Mouse (Mus musculus) MEL (cell line): ENCODE measurements around the gene Prickle2. TPM values are rescaled to one million over a fixed set of nuclear protein-coding genes. Genes with fewer than 3 reads are reported as not detected.

Source experiments
- DNase-seq: peaks from one replicate; pipeline ENCODE4 v3.0.0; 2011; ENCODE audit warnings: low read depth, low spot score
- H3K27ac ChIP-seq: 2 replicates; pipeline ENCODE4 v1.5.1; 2012; ENCODE audit warnings: low read depth, mild to moderate bottlenecking, control low read depth, low read length, moderate library complexity; ENCODE audit not compliant: control insufficient read depth
- H3K27me3 ChIP-seq, 2 experiments: fragments of 150-350 bp in 1 of 2; sonication (generic) in 1 of 2; 2 replicates each; pipeline ENCODE4 v1.6.1; 2012; ENCODE audit warnings: low read length in 2 of 2, mild to moderate bottlenecking in 2 of 2, improper control_type of control experiment in 1 of 2, moderate library complexity in 1 of 2; ENCODE audit not compliant: insufficient read depth in 2 of 2, control insufficient read depth in 1 of 2
- H3K36me3 ChIP-seq, 2 experiments: 2 replicates each; pipeline ENCODE4 v1.6.1; 2012 to 2014; ENCODE audit warnings: low read length in 2 of 2, improper control_type of control experiment in 1 of 2, inconsistent platforms in 1 of 2, mild to moderate bottlenecking in 1 of 2; ENCODE audit not compliant: insufficient read depth in 2 of 2, control insufficient read depth in 1 of 2
- H3K4me1 ChIP-seq, 2 experiments: fragments of 150-350 bp in 1 of 2; sonication (generic) in 1 of 2; 2 replicates each; pipeline ENCODE4 v1.6.1; 2012; ENCODE audit warnings: low read length in 2 of 2, improper control_type of control experiment in 1 of 2, mild to moderate bottlenecking in 1 of 2; ENCODE audit not compliant: insufficient read depth in 2 of 2, control insufficient read depth in 1 of 2
- H3K4me3 ChIP-seq, 2 experiments: fragments of 150-350 bp in 1 of 2; sonication (generic) in 1 of 2; 2 replicates each; pipeline ENCODE4 v1.5.1; 2012; ENCODE audit warnings: low read depth in 2 of 2, low read length in 2 of 2, mild to moderate bottlenecking in 2 of 2, moderate library complexity in 2 of 2, control low read depth in 1 of 2, improper control_type of control experiment in 1 of 2; ENCODE audit not compliant: control insufficient read depth in 1 of 2, insufficient read depth in 1 of 2
- H3K79me2 ChIP-seq: 2 replicates; pipeline ENCODE4 v1.6.1; 2012; ENCODE audit warnings: mild to moderate bottlenecking, low read length, moderate library complexity; ENCODE audit not compliant: control insufficient read depth, poor library complexity, insufficient read depth
- H3K9ac ChIP-seq: 2 replicates; pipeline ENCODE4 v1.6.1; 2012; ENCODE audit warnings: low read depth, mild to moderate bottlenecking, control low read depth, low read length, moderate library complexity; ENCODE audit not compliant: control insufficient read depth, poor library complexity, severe bottlenecking
- H3K9me3 ChIP-seq: fragments of 150-350 bp; sonication (generic); replicated peaks from 2 replicates; pipeline ENCODE4 v1.6.1; 2012; ENCODE audit warnings: mild to moderate bottlenecking, low read length, improper control_type of control experiment, moderate library complexity; ENCODE audit not compliant: insufficient read depth
- BHLHE40 ChIP-seq: IDR thresholded peaks from 2 replicates; pipeline ENCODE4 v1.6.1; 2012; ENCODE audit warnings: low read depth, mild to moderate bottlenecking, inconsistent platforms, low read length, improper control_type of control experiment, borderline replicate concordance
- CHD1 ChIP-seq: IDR thresholded peaks from 2 replicates; pipeline ENCODE4 v1.6.1; 2012; ENCODE audit warnings: low read depth, mild to moderate bottlenecking, inconsistent platforms, low read length, improper control_type of control experiment
- CTCF ChIP-seq, 3 experiments: IDR thresholded peaks in 2 of 3; conservative IDR thresholded peaks in 1 of 3; 2 replicates each; pipeline ENCODE4 v1.5.1; 2011 to 2012; ENCODE audit warnings: low read length in 3 of 3, low read depth in 2 of 3, mild to moderate bottlenecking in 2 of 3, improper control_type of control experiment in 1 of 3, inconsistent platforms in 1 of 3, mixed read lengths in 1 of 3, moderate library complexity in 1 of 3; ENCODE audit not compliant: control insufficient read depth in 1 of 3, insufficient read depth in 1 of 3, poor library complexity in 1 of 3, severe bottlenecking in 1 of 3
- EP300 ChIP-seq, 2 experiments: IDR thresholded peaks; 2 replicates each; pipeline ENCODE4 v1.6.1; 2011; ENCODE audit warnings: improper control_type of control experiment in 2 of 2, low read length in 2 of 2, low read depth in 1 of 2, mild to moderate bottlenecking in 1 of 2
- GABPA ChIP-seq: IDR thresholded peaks from 2 replicates; pipeline ENCODE4 v1.6.1; 2012; ENCODE audit warnings: low read depth, mild to moderate bottlenecking, inconsistent platforms, low read length, improper control_type of control experiment, moderate library complexity
- HCFC1 ChIP-seq: IDR thresholded peaks from 2 replicates; pipeline ENCODE4 v1.6.1; 2012; ENCODE audit warnings: low read depth, mild to moderate bottlenecking, inconsistent platforms, low read length, improper control_type of control experiment, moderate library complexity
- MAFK ChIP-seq: IDR thresholded peaks from 2 replicates; pipeline ENCODE4 v1.6.1; 2011; ENCODE audit warnings: low read depth, mild to moderate bottlenecking, low read length, improper control_type of control experiment, borderline replicate concordance
- MAX ChIP-seq: IDR thresholded peaks from 2 replicates; pipeline ENCODE4 v1.6.1; 2011; ENCODE audit warnings: low read length, improper control_type of control experiment
- MAZ ChIP-seq: IDR thresholded peaks from 2 replicates; pipeline ENCODE4 v1.6.1; 2012; ENCODE audit warnings: low read depth, mild to moderate bottlenecking, inconsistent platforms, low read length, improper control_type of control experiment
- MEF2A ChIP-seq: IDR thresholded peaks from 2 replicates; pipeline ENCODE4 v1.6.1; 2014; ENCODE audit warnings: low read depth, mild to moderate bottlenecking, inconsistent platforms, low read length, improper control_type of control experiment; ENCODE audit not compliant: poor library complexity, insufficient replicate concordance, severe bottlenecking; ENCODE audit errors: extremely low read depth
- NRF1 ChIP-seq: IDR thresholded peaks from 2 replicates; pipeline ENCODE4 v1.6.1; 2014; ENCODE audit warnings: low read depth, mild to moderate bottlenecking, inconsistent platforms, low read length, improper control_type of control experiment, moderate library complexity; ENCODE audit not compliant: poor library complexity, insufficient read depth, severe bottlenecking
- POLR2A ChIP-seq, 2 experiments: IDR thresholded peaks; 2 replicates each; pipeline ENCODE4 v1.6.1; 2011 to 2012; ENCODE audit warnings: low read length in 2 of 2, mild to moderate bottlenecking in 2 of 2, control low read depth in 1 of 2, improper control_type of control experiment in 1 of 2, low read depth in 1 of 2, moderate library complexity in 1 of 2; ENCODE audit not compliant: control insufficient read depth in 1 of 2, insufficient read depth in 1 of 2, poor library complexity in 1 of 2
- POLR2AphosphoS2 ChIP-seq: IDR thresholded peaks from 2 replicates; pipeline ENCODE4 v1.6.1; 2011; ENCODE audit warnings: low read length, improper control_type of control experiment
- RAD21 ChIP-seq: IDR thresholded peaks from 2 replicates; pipeline ENCODE4 v1.6.1; 2011; ENCODE audit warnings: mild to moderate bottlenecking, low read depth, low read length, improper control_type of control experiment
- SMC3 ChIP-seq: IDR thresholded peaks from 2 replicates; pipeline ENCODE4 v1.6.1; 2011; ENCODE audit warnings: low read depth, low read length, improper control_type of control experiment
- TBP ChIP-seq: IDR thresholded peaks from 2 replicates; pipeline ENCODE4 v1.8.0; 2011; ENCODE audit warnings: low read depth, low read length, improper control_type of control experiment
- USF1 ChIP-seq: IDR thresholded peaks from 2 replicates; pipeline ENCODE4 v1.6.1; 2014; ENCODE audit warnings: low read depth, mild to moderate bottlenecking, inconsistent platforms, low read length, improper control_type of control experiment, moderate library complexity
- ZC3H11A ChIP-seq: IDR thresholded peaks from 2 replicates; pipeline ENCODE4 v1.6.1; 2012; ENCODE audit warnings: low read depth, mild to moderate bottlenecking, inconsistent platforms, low read length, improper control_type of control experiment
- ZMIZ1 ChIP-seq: IDR thresholded peaks from 2 replicates; pipeline ENCODE4 v1.6.1; 2012; ENCODE audit warnings: low read depth, mild to moderate bottlenecking, inconsistent platforms, low read length, improper control_type of control experiment, moderate library complexity
- ZNF384 ChIP-seq: IDR thresholded peaks from 2 replicates; pipeline ENCODE4 v1.6.1; 2012; ENCODE audit warnings: low read depth, mild to moderate bottlenecking, inconsistent platforms, low read length, improper control_type of control experiment
- polyA plus RNA-seq, 2 experiments: library from polyadenylated mRNA; stranded (reverse) in 1 of 2; unstranded in 1 of 2; fragments of >175 nt in 1 of 2; fragments of >200 nt in 1 of 2; gene quantifications; 2 replicates each; pipeline versions ENCODE4 v1.2.1 to v1.2.4; 2012; ENCODE audit warnings: low replicate concordance in 2 of 2, low read depth in 1 of 2; ENCODE audit not compliant: insufficient read length in 2 of 2, insufficient read depth in 1 of 2, missing spikeins in 1 of 2
- total RNA-seq: library from RNA; depleted of rRNA; stranded (reverse); fragments of 300-350 nt; gene quantifications from 2 replicates; pipeline ENCODE4 v1.2.3, GENCODE M21; 2012

Prickle2 gene
- total and polyA plus RNA-seq, 3 experiments = not detected

- Histone ChIP-seq H3K79me2 (no peaks in the 10 kb centered on the region), H3K9ac (no peak overlapping the region), H3K9me3 (no peaks in the 10 kb centered on the region), H3K4me3 (no peak overlapping the region), H3K36me3 (no peaks in the 10 kb centered on the region), H3K4me1 (no peaks in the 10 kb centered on the region), H3K27ac (no peak overlapping the region), H3K27me3 (no peaks in the 10 kb centered on the region)
- no peak for DNase-seq
- TF ChIP-seq RAD21 = no peak
- TF ChIP-seq EP300 (IDR thresholded peaks at IDR 0.05; ENCODE audit: low read depth in 1 of 2, low read length in 2 of 2) = no peak
- TF ChIP-seq SMC3 = no peak
These were observed 135.9 kb downstream of the Prickle2 start for GRCm38 (mm10) chr6:92570090-92570489.

GRCm38 (mm10) chr6:92569283-92569682 is 136.7 kb downstream of the Prickle2 start:
- Histone ChIP-seq H3K4me1 (no peaks in the 10 kb centered on the region), H3K9ac (no peak overlapping the region), H3K79me2 (no peaks in the 10 kb centered on the region), H3K9me3 (no peaks in the 10 kb centered on the region), H3K36me3 (no peaks in the 10 kb centered on the region), H3K4me3 (no peak overlapping the region), H3K27ac (no peak overlapping the region), H3K27me3 (no peaks in the 10 kb centered on the region)
- no peak for TF ChIP-seq NRF1
- no peak for TF ChIP-seq MAFK
- no peak for TF ChIP-seq BHLHE40
- TF ChIP-seq GABPA = no peak
- TF ChIP-seq ZNF384 = no peak
- no peak for TF ChIP-seq MEF2A
- TF ChIP-seq CHD1 = no peak
- TF ChIP-seq ZMIZ1 = no peak
- no peak for TF ChIP-seq USF1
- no peak for TF ChIP-seq CTCF (IDR thresholded peaks at IDR 0.05 in 2 of 3, conservative IDR thresholded peaks at IDR 0.05 in 1 of 3; ENCODE audit: control insufficient read depth in 1 of 3, insufficient read depth in 1 of 3, low read depth in 2 of 3, low read length in 3 of 3, poor library complexity in 1 of 3, severe bottlenecking in 1 of 3)
- no peak for TF ChIP-seq SMC3
- TF ChIP-seq POLR2AphosphoS2 = no peak
- TF ChIP-seq MAZ = no peak
- TF ChIP-seq MAX = no peak
- TF ChIP-seq ZC3H11A = no peak
- no peak for TF ChIP-seq POLR2A (IDR thresholded peaks at IDR 0.05; ENCODE audit: control insufficient read depth in 1 of 2, insufficient read depth in 1 of 2, low read depth in 1 of 2, low read length in 2 of 2, poor library complexity in 1 of 2)
- TF ChIP-seq TBP = no peak
- TF ChIP-seq HCFC1 = no peak
- no peak for DNase-seq
